Mouse (Mus musculus) layer of hippocampus, adult 8-10 months (tissue): Measurements from ENCODE around the gene Fer1l5. TPM values are rescaled to one million over a fixed set of nuclear protein-coding genes. Genes with fewer than 3 reads are reported as not detected.

Source experiments
- DNase-seq, 2 experiments: peaks; one replicate each; pipeline ENCODE4 v3.0.0; 2022; ENCODE audit warnings: low spot score in 2 of 2
- total RNA-seq, 4 experiments: library from RNA; stranded (reverse); gene quantifications; 2 replicates each; pipeline ENCODE4 v1.2.4; 2022

Fer1l5 gene
- not detected for total RNA-seq

GRCm38 (mm10) chr1:36371934-36372845 lies at the start of gene Fer1l5:
Gene Fer1l5 (plus strand): TSS chr1:36372291.
- DNase-seq: no peak

- DNase-seq: no peak
Observed at GRCm38 (mm10) chr1:36323076-36323475, 49.0 kb upstream of the Fer1l5 start.

DNA sequence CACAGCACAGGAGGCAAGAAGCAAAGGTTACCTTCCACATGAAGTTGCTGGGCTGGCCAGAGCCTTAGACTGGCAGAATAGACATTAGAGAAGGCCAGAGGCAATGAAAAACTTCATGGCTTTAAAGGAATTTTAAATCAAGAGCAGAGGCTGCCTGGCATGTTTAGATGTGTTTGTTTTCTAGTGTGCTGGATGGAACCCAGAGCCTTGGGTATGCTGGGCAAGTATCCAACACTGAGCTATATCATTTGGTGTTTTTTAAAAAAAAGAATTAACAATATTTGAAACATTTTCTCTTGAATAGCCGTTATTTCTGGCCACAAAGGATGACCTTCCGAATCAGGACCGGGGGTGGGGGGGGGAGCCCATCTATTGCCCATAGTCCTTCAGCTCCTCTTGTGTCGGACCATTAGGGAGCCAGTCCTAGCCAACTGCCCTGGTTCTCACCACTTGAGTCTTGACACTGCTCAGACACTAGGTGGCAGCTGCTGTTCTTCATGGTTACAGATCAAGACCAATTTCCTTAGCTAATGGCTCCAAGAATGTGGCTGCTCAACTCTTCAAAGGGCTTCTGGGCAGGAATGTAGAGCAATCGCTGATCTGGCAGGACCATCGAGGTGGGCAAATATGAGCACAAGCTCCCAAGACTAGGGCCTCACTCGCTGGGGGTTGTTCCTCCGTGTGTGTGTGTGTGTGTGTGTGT lies 48.2 kb upstream of the Fer1l5 start:
- peak; percentile 47 to 62 for DNase-seq

- no peak for DNase-seq
Observed at GRCm38 (mm10) chr1:36325900-36326321, 46.2 kb upstream of the Fer1l5 start.

DNA sequence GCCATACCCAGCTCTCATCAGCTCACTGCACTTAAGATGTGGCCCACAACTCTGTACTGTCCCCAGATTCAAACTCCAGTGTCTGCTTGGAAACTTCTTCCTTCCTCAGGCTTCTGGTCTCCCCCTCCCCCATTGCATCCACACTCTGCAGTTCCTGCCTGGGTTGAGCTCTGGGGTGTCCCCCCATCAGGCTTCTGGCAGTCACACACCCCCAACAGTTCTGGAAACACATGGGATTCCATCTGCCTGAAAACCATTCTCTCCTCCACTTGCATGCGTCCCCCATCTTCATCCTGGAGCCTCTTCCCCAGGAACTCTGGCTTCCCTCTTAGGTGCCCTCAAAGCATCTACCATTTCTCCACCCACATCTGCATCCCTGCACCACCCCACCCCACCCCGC lies 45.3 kb upstream of the Fer1l5 start:
- DNase-seq: peak; percentile 43 to 50

GRCm38 (mm10) chr1:36331743-36332142 lies 40.3 kb upstream of the Fer1l5 start:
- no peak for DNase-seq

DNA sequence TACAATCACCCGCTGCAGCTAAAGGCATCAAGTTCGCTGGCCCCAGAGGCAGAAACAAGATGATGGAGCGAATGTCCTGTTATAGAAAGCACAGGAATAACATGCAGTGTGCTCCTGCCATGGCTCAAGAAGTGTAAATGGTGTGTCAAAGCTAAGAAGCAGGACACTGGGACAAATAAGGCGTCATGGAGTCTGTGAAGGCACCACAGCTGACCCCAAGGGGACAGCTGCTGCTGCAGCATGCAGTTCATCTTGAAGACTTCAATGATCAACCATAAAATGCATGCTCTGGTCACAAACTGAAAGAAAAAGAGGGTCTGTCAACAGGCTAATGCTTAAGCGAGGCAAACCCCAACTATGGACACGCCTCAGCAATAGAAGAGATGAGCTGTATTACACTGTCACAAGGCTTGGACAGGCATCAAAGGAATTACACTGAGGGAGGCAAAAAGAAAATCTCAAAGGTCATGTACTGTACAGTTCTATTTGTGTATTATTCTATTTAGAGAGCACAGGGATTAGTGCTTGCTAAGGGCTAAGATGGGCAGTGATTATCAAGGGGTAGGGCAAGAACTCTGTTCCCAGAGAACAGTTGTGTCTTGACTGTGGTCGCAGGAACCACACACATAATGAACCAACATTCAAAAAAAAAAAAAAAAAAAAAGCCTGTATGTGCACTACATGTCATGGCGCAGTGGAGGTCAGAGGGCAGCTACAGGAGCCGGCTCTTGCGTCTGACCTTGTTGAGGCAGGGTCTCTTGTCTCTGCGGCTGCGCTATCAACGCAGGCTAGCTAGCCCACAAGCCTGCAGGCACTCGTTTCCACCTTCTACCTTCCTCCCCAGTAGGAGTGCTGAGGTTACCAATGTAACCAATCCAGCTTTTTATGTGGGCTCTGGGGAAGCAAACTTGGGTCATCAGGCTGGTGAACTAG lies 38.9 kb upstream of the Fer1l5 start:
- no peak for DNase-seq

GRCm38 (mm10) chr1:36342547-36342946 lies 29.5 kb upstream of the Fer1l5 start:
- no peak for DNase-seq

DNA sequence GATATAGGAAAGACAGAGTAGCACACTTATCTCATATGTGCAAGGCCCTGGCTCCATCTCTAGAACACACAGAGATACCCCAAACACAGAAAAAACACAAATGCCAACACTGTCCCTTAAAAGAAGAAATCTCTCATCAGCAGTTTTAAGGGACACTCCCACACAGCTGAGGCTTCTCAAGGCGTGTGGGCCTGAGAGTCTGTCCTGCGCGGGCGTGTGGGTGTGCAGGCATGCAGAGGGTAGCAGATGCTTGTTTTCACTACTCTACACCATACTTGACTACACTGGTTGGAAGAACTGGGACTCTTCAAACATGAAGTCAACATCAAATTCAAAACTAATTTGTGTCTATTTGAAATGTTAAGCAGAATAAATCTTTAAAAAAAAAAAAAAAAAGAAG lies 19.7 kb upstream of the Fer1l5 start:
- DNase-seq: peak; percentile 55 to 69

DNA sequence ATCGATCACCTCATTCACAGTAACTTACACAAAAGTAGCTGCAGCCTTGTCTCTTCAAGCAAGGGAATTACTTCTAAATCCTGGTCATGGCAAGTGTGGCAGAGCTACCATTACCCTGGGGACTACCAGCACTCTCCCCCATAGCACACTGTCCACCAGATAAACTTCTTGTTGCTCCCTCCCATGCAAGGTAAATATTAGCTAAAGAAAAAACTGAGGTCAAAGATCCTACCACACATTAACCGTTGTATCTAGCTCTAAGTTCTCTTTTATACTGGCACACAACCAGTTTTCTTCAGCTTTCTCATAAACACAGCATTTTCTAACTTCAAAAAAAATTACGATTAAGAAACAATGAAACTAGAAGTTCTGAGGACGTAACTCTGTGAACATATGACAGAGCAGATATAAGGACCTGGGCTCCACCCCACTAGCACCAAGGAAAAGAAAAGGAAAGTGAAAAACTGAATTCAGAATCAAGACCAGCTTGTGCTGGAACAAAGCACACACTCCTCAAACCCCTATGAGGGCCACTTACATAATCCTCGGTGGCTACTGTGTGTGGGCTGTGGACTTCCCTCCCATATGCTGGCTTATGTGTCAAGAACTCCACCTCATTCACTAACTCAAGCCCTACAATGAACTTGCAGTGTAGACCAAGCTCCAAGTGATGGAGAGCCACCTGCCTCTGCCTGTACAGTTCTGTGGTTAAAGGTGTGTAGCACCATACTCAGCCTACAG lies 15.0 kb upstream of the Fer1l5 start:
- no peak for DNase-seq

- DNase-seq: no peak
Observed at GRCm38 (mm10) chr1:36367698-36368097, 4.4 kb upstream of the Fer1l5 start.

GRCm38 (mm10) chr1:36368112-36368968 lies 3.8 kb upstream of the Fer1l5 start:
- peak in 1 of 2 experiments; percentile 11 for DNase-seq

- DNase-seq: peak; percentile 55 to 79
Observed at GRCm38 (mm10) chr1:36368969-36369645, 3.0 kb upstream of the Fer1l5 start, which contains the start of gene Kansl3. Gene Kansl3 (minus strand): TSS chr1:36369181.

GRCm38 (mm10) chr1:36370918-36371317 lies 1.2 kb upstream of the Fer1l5 start:
- no peak for DNase-seq

DNA sequence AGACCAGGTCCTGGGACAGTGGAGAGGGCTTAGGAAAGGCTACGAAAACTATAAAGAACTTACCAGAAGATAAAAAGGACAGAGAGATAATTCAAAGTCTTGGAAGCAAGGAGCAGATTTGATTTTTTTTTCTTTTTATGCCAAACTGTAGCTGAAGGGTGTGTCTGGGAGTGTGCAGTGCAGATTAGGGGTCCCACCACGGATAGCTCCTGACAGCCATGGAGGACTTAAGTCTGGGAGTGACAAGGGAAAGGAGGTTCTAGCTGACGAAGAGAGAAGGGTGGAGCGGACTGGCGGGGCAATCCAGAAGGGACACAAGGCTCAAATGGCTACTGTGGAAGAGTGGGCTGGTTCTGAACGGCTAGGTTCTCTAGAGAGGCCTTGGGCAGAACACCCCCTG lies 6.8 kb downstream of the Fer1l5 start:
- no peak for DNase-seq

DNA sequence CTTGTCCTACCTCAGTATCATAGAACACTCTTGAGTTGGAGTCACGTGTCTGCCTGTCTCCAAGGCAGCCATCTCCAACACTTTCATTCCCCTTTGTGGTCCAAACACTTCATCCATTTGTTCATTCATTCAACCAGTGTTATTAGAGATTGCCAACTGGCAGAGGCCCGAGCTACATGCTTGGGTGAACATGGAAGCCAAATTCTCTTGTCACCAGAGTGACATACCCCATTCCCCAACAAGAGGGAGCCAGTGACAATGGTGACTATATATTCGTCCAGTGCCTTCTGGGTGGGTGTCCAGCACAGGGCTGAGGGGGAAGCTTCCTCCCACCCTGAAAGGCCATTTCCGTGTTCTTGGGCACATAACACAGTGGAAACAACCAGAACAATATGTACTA lies 7.5 kb downstream of the Fer1l5 start:
- no peak for DNase-seq

- no peak for DNase-seq
Observed at GRCm38 (mm10) chr1:36397041-36397440, 24.9 kb downstream of the Fer1l5 start.

DNA sequence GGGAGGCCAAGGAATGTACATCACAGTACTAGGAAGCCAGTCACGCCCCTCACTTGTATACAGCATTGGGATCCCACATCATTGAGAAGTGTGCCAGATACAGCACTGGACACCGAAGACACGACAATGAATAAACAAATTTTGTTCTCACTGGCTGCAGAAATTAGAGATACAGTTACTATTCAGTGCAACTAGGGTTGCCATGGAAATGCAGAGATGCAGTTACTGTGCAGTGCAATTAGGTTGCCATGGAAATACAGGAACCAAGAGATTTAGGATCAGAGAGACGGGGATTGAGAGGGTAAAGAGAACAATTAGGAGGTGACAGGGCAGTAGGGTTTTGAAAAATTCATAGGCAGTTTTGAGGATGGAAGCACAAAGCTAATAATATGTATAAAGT lies 29.4 kb downstream of the Fer1l5 start:
- no peak for DNase-seq

DNA sequence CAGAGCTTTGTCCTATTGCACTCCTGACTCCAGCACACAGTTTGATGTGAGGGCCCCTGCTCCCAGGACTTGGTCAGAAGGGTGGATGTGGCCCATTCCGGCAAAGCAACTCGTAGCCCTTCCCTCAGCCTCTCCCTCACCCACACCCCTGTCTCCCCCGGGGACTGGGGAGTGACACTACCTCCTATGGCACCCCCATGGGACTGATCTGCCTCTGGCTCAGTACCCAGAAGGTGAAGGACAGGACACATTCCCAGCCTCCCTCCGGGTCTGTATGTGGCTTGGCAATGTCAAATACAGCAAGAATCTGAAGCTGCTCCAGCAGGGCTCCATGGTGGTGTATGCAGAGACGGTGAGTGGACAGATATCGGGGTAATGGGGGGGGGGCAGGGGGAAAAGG lies 32.4 kb downstream of the Fer1l5 start:
- DNase-seq: no peak
